Mouse (Mus musculus) embryonic facial prominence, embryonic 13.5 days (tissue): ENCODE measurements around the gene Skil. TPM values are rescaled to one million over a fixed set of nuclear protein-coding genes. Genes with fewer than 3 reads are reported as not detected.

Experiments used
- ATAC-seq: fragments of 200-750 bp; cut with Nextera tagmentation; 2 replicates; pipeline ENCODE4 v1.8.0; 2017; ENCODE audit warnings: low read depth; ENCODE audit not compliant: insufficient number of reproducible peaks, insufficient read depth, low FRiP score, low TSS enrichment
- H3K27ac ChIP-seq: fragments of 300-500 bp; sonication (generic); 2 replicates; pipeline ENCODE4 v1.5.1; 2015; ENCODE audit warnings: moderate library complexity, mild to moderate bottlenecking, inconsistent platforms
- H3K27me3 ChIP-seq: fragments of 300-500 bp; sonication (generic); 2 replicates; pipeline ENCODE4 v1.6.1; 2015; ENCODE audit warnings: mild to moderate bottlenecking, inconsistent platforms
- H3K36me3 ChIP-seq: fragments of 300-500 bp; sonication (generic); 2 replicates; pipeline ENCODE4 v1.6.1; 2015; ENCODE audit warnings: mild to moderate bottlenecking, inconsistent platforms
- H3K4me1 ChIP-seq: fragments of 300-500 bp; sonication (generic); 2 replicates; pipeline ENCODE4 v1.6.1; 2015; ENCODE audit warnings: inconsistent platforms
- H3K4me2 ChIP-seq: fragments of 300-500 bp; sonication (generic); 2 replicates; pipeline ENCODE4 v1.6.1; 2015; ENCODE audit warnings: moderate library complexity, mild to moderate bottlenecking, inconsistent platforms
- H3K4me3 ChIP-seq: fragments of 300-500 bp; sonication (generic); 2 replicates; pipeline ENCODE4 v1.5.1; 2015; ENCODE audit warnings: mild to moderate bottlenecking, inconsistent platforms
- H3K9ac ChIP-seq: fragments of 300-500 bp; sonication (generic); 2 replicates; pipeline ENCODE4 v1.6.1; 2015; ENCODE audit warnings: mild to moderate bottlenecking, inconsistent platforms
- H3K9me3 ChIP-seq: fragments of 300-500 bp; sonication (generic); 2 replicates; pipeline ENCODE4 v1.6.1; 2016; ENCODE audit warnings: inconsistent platforms
- WGBS: fragments of 180-500 bp; shearing (Covaris S2); methylation state at CpG from one replicate; pipeline ENCODE4 v1.1.7; 2015; ENCODE audit warnings: mixed read lengths; 5-methylcytosine and 5-hydroxymethylcytosine counted together
- polyA plus RNA-seq: library from polyadenylated mRNA; unstranded; fragments of >200 nt; fragmentation: Nextera tagmentation; extraction: Ambion mirVana; gene quantifications from 2 replicates; pipeline ENCODE4 v1.2.1, GENCODE M21; 2015

Gene Skil
- polyA plus RNA-seq, 1 experiment from 2014 or later = 18.4 TPM

- Histone ChIP-seq H3K27me3 (no peaks in the 10 kb centered on the region), H3K4me3 (no peak overlapping the region), H3K9me3 (no peaks in the 10 kb centered on the region), H3K27ac (no peak overlapping the region), H3K4me2 (no peak overlapping the region), H3K36me3 (no peaks in the 10 kb centered on the region), H3K4me1 (peaks cover 42% of the 10 kb centered on the region), H3K9ac (no peak overlapping the region)
- 16% methylated on average over 6 of the region's 6 CpGs for WGBS
- ATAC-seq = no peak
These were observed 66.5 kb downstream of the Skil start for GRCm38 (mm10) chr3:31161336-31161735.

DNA sequence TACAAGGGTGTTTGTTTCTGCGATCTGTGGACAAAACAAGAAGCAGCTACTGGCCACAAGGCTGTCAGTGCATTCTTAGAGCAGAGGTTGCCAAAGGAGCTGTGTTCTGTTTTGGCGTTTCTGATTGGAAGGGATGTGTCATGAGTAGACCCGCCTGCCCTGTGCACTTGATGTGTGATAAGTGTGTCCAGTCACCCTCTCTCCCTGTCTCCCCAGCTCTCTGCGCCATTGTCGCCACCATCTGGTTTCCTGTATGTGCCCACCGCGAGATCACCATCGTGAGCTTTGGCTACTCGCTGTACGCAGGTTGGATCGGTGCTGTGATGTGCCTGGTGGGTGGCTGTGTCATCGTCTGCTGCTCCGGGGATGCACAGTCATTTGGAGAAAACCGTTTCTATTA lies 68.0 kb downstream of the Skil start:
- no peaks in the 10 kb centered on the region for H3K27me3 ChIP-seq
- H3K9ac ChIP-seq = no peak overlapping the region
- H3K27ac ChIP-seq = no peak overlapping the region
- no peaks in the 10 kb centered on the region for H3K36me3 ChIP-seq
- H3K4me2 ChIP-seq = no peak overlapping the region
- no peaks in the 10 kb centered on the region for H3K9me3 ChIP-seq
- 93% methylated on average over 14 of the region's 14 CpGs for WGBS
- peaks cover 46% of the 10 kb centered on the region for H3K4me1 ChIP-seq
- ATAC-seq = no peak
- H3K4me3 ChIP-seq = no peak overlapping the region

DNA sequence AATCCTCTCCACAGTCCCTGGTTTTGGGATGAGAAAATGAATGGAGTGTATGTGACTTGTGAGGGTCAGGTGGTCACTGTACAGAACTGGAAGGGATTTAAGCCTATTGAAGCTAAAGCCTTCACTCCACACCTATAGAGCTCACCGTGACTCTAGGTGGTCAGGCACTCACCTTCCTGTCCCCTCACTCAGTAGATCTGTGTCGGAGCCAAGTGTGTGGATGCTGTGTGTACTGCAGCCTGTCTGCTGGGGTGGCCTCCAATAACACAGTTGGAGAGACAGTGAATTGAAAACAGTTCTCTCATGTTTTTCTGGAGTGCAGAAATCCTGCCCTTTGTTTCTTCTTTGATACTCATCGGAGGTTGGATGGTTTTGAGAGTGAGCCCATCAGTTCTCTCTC lies 70.9 kb downstream of the Skil start:
- 40% methylated on average over 3 of the region's 3 CpGs for WGBS
- ATAC-seq = no peak
- Histone ChIP-seq H3K27ac (peak overlapping the region; percentile 57), H3K4me3 (no peak overlapping the region), H3K9ac (no peak overlapping the region), H3K9me3 (no peaks in the 10 kb centered on the region), H3K4me2 (no peak overlapping the region), H3K4me1 (peaks cover 32% of the 10 kb centered on the region), H3K27me3 (no peaks in the 10 kb centered on the region), H3K36me3 (no peaks in the 10 kb centered on the region)

DNA sequence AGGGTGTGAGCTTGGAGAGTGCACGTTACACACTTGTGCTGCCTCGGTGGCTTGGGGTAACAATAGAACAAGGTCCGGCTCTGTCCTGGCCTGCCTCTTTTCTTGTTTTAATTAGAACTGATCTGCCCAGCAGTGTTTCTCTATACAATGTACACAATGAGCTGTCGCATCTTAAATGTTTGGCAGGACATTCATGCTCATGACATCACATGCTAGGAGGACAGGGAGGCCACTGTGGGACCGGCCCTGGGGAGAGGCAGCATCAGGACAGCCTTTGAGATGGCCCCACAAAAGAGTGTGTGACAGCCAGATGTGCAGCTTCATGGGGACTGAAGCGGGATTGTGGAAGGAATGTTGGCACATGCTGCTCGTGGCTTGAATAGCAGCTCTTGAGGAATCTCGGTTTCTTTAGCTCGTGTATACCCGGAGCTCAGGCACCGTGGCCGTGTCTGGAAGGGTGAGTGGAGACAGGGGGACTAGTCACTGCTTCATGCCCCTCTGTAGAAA lies 71.6 kb downstream of the Skil start:
- ATAC-seq = no peak
- 31% methylated on average over 12 of the region's 12 CpGs for WGBS
- no peak overlapping the region for H3K9ac ChIP-seq
- no peak overlapping the region for H3K4me3 ChIP-seq
- H3K36me3 ChIP-seq = no peaks in the 10 kb centered on the region
- no peaks in the 10 kb centered on the region for H3K27me3 ChIP-seq
- H3K27ac ChIP-seq = peak overlapping the region; percentile 57
- H3K9me3 ChIP-seq = no peaks in the 10 kb centered on the region
- no peak overlapping the region for H3K4me2 ChIP-seq
- peaks cover 28% of the 10 kb centered on the region for H3K4me1 ChIP-seq

Other genes with a start within 250 kb of the Skil start
- gene Gpr160, start 239.1 kb upstream of the Skil start, polyA plus RNA-seq = 3.1 and 3.9 TPM in 2 replicates
- 8.1 and 9.4 TPM in 2 replicates for gene Phc3, start 125.6 kb upstream of the Skil start, polyA plus RNA-seq
- 39.0 and 39.3 TPM in 2 replicates for gene Prkci, start 99.3 kb upstream of the Skil start, polyA plus RNA-seq
- 18.1 and 23.7 TPM in 2 replicates for gene Cldn11, start 54.9 kb downstream of the Skil start, polyA plus RNA-seq
- gene Slc7a14, start 215.3 kb downstream of the Skil start, polyA plus RNA-seq = 0.07 and 0.21 TPM in 2 replicates